Comparison of ENCODE assay signal across 11 mouse cellular contexts in genomic region chr8:124294425-124294824, GRCm38 (mm10).
DNase-seq lines count a peak whose midpoint lies in the region; ATAC-seq and TF ChIP-seq lines count a peak whose summit lies in the region.
"Had no signal": no experiment of that assay in that cellular context is flagged by ENCODE, and none has a peak within 500 bp of the region (broad histone marks: within the 10 kb centered on the region; RNA-seq: fewer than 3 reads in every experiment).

No protein-coding gene starts in this region.

- DNase-seq in gastrocnemius, adult 2 months: no peak
- DNase-seq in gastrocnemius, postnatal 10 days: no peak
- DNase-seq in lung, adult 2 months: no peak
- no peak for DNase-seq in urinary bladder, postnatal 14 days (ENCODE audit: low spot score)
- no peak for DNase-seq in kidney, adult 18-20 months
- DNase-seq: B cell, adult 2 months; kidney, postnatal 14 days; lung, postnatal 4 days had no signal

- TF ChIP-seq POLR2A in lung, adult 2 months (IDR thresholded peaks at IDR 0.05; ENCODE audit: borderline replicate concordance, extremely low read depth, low read depth, low read length): no peak

- TF ChIP-seq CTCF in gastrocnemius, adult 2 months (IDR thresholded peaks at IDR 0.05): no peak
- no peak for TF ChIP-seq CTCF in lung, adult 2 months (IDR thresholded peaks at IDR 0.05; ENCODE audit: insufficient read depth, low read length)

- intact Hi-C loops in gastrocnemius, adult 2 months (cut with DNase I): no loop called here

- peak overlapping the region; percentile 51 for H3K27ac ChIP-seq in gastrocnemius, adult 2 months
- H3K27ac ChIP-seq in lung, embryonic 15.5 days: no peak overlapping the region
- H3K27ac ChIP-seq in hindbrain, embryonic 16.5 days (ENCODE audit: low read depth, low read length): peak overlapping the region; percentile 18; the same call in 1 of the 2 replicates
- H3K27ac ChIP-seq in neural tube, embryonic 14.5 days (ENCODE audit: low read depth, low read length): peak overlapping the region; percentile 48; the same call in 1 of the 2 replicates

- H3K4me2 ChIP-seq in lung, embryonic 15.5 days: 0 out of 2 replicates have a peak overlapping the region, but pooled peaks have one; percentile 0
- H3K4me2 ChIP-seq in hindbrain, embryonic 16.5 days (ENCODE audit: low read length): no peak overlapping the region
- H3K4me2 ChIP-seq in neural tube, embryonic 14.5 days (ENCODE audit: low read depth, low read length): no peak overlapping the region

- no peak for ATAC-seq in lung, embryonic 15.5 days (ENCODE audit: borderline replicate concordance, extremely low read depth, low FRiP score, low TSS enrichment)
- ATAC-seq in hindbrain, embryonic 16.5 days: 0 out of 2 replicates have a peak, but pooled peaks have one; percentile 28
- ATAC-seq in neural tube, embryonic 14.5 days (ENCODE audit: low read depth): peak; percentile 34; the same call in 1 of the 2 replicates

- 55% methylated on average over 6 of the region's 6 CpGs for WGBS in lung, embryonic 15.5 days
- WGBS in lung, adult 2 months: 44% methylated on average over 6 of the region's 6 CpGs
- WGBS in hindbrain, embryonic 16.5 days: 56% methylated on average over 6 of the region's 6 CpGs
- WGBS in neural tube, embryonic 14.5 days: 43% methylated on average over 6 of the region's 6 CpGs

- H3K4me1 ChIP-seq in lung, embryonic 15.5 days: peaks cover 12% of the 10 kb centered on the region
- H3K4me1 ChIP-seq in lung, adult 2 months (ENCODE audit: control insufficient read depth, insufficient read depth, low read length): no peaks in the 10 kb centered on the region; the same call in 1 of the 2 replicates
- H3K4me1 ChIP-seq in hindbrain, embryonic 16.5 days (ENCODE audit: control insufficient read depth, insufficient read depth, low read depth, low read length): peaks cover 14% of the 10 kb centered on the region
- peaks cover 21% of the 10 kb centered on the region for H3K4me1 ChIP-seq in neural tube, embryonic 14.5 days (ENCODE audit: control insufficient read depth, insufficient read depth, low read length)

- H3K9me3 ChIP-seq in lung, embryonic 15.5 days: no peaks in the 10 kb centered on the region
- no peaks in the 10 kb centered on the region for H3K9me3 ChIP-seq in hindbrain, embryonic 16.5 days (ENCODE audit: control insufficient read depth, low read length)
- H3K9me3 ChIP-seq in neural tube, embryonic 14.5 days (ENCODE audit: control insufficient read depth, low read length): no peaks in the 10 kb centered on the region

- no peaks in the 10 kb centered on the region for H3K27me3 ChIP-seq in lung, embryonic 15.5 days
- H3K27me3 ChIP-seq in hindbrain, embryonic 16.5 days (replicated peaks; ENCODE audit: control insufficient read depth, insufficient read depth, low read length): no peaks in the 10 kb centered on the region
- no peaks in the 10 kb centered on the region for H3K27me3 ChIP-seq in neural tube, embryonic 14.5 days (ENCODE audit: control insufficient read depth, insufficient read depth, low read length)

- H3K36me3 ChIP-seq in lung, embryonic 15.5 days: no peaks in the 10 kb centered on the region
- H3K36me3 ChIP-seq in hindbrain, embryonic 16.5 days (ENCODE audit: control insufficient read depth, insufficient read depth, low read length): no peaks in the 10 kb centered on the region
- H3K36me3 ChIP-seq in neural tube, embryonic 14.5 days (ENCODE audit: control insufficient read depth, insufficient read depth, low read length): no peaks in the 10 kb centered on the region

- H3K9ac ChIP-seq in lung, embryonic 15.5 days: no peak overlapping the region
- no peak overlapping the region for H3K9ac ChIP-seq in hindbrain, embryonic 16.5 days (ENCODE audit: low read depth, low read length)
- no peak overlapping the region for H3K9ac ChIP-seq in neural tube, embryonic 14.5 days (replicated peaks; ENCODE audit: low read depth, low read length)

- H3K4me3 ChIP-seq in gastrocnemius, adult 2 months: no peak overlapping the region
- H3K4me3 ChIP-seq in lung, embryonic 15.5 days: no peak overlapping the region
- no peak overlapping the region for H3K4me3 ChIP-seq in lung, adult 2 months (replicated peaks; ENCODE audit: extremely low read depth, low read depth, low read length)
- no peak overlapping the region for H3K4me3 ChIP-seq in hindbrain, embryonic 16.5 days (ENCODE audit: low read length)
- no peak overlapping the region for H3K4me3 ChIP-seq in neural tube, embryonic 14.5 days (ENCODE audit: low read depth, low read length)
